Mouse (Mus musculus) stomach, postnatal 0 days (tissue): ENCODE results near the gene Prkca. TPM values are rescaled to one million over a fixed set of nuclear protein-coding genes. Genes with fewer than 3 reads are reported as not detected.

Experiments used
- ATAC-seq: fragments of 200-750 bp; cut with Nextera tagmentation; 2 replicates; pipeline ENCODE4 v1.8.0; 2017; ENCODE audit not compliant: low FRiP score, low TSS enrichment
- DNase-seq: peaks from one replicate; pipeline ENCODE4 v3.0.0-alpha.2; 2016; ENCODE audit warnings: low spot score
- H3K27ac ChIP-seq: fragments of 300-500 bp; sonication (generic); replicated peaks from 2 replicates; pipeline ENCODE4 v1.5.1; 2014; ENCODE audit warnings: mild to moderate bottlenecking, control low read depth
- H3K27me3 ChIP-seq: fragments of 300-500 bp; sonication (generic); 2 replicates; pipeline ENCODE4 v1.6.1; 2014; ENCODE audit warnings: low read length; ENCODE audit not compliant: control insufficient read depth, insufficient read depth
- H3K36me3 ChIP-seq: fragments of 300-500 bp; sonication (generic); 2 replicates; pipeline ENCODE4 v1.6.1; 2014; ENCODE audit warnings: low read length, mixed read lengths; ENCODE audit not compliant: control insufficient read depth, insufficient read depth
- H3K4me1 ChIP-seq: fragments of 300-500 bp; sonication (generic); replicated peaks from 2 replicates; pipeline ENCODE4 v1.6.1; 2014; ENCODE audit warnings: antibody characterized with exemption; ENCODE audit not compliant: control insufficient read depth, insufficient read depth
- H3K4me2 ChIP-seq: fragments of 300-500 bp; sonication (generic); replicated peaks from 2 replicates; pipeline ENCODE4 v1.6.1; 2014; ENCODE audit warnings: low read depth, mild to moderate bottlenecking, control low read depth, moderate library complexity
- H3K4me3 ChIP-seq: fragments of 300-500 bp; sonication (generic); 2 replicates; pipeline ENCODE4 v1.5.1; 2014; ENCODE audit warnings: low read depth, low read length, control low read depth
- H3K9ac ChIP-seq: fragments of 300-500 bp; sonication (generic); 2 replicates; pipeline ENCODE4 v1.6.1; 2014; ENCODE audit warnings: mild to moderate bottlenecking, low read length, control low read depth, mixed read lengths
- H3K9me3 ChIP-seq: fragments of 300-500 bp; sonication (generic); 2 replicates; pipeline ENCODE4 v1.6.1; 2016; ENCODE audit warnings: low read length; ENCODE audit not compliant: control insufficient read depth
- CTCF ChIP-seq: IDR thresholded peaks from 2 replicates; pipeline ENCODE4 v1.5.1; 2016; ENCODE audit warnings: antibody characterized with exemption, low read depth, mild to moderate bottlenecking, moderate library complexity
- EP300 ChIP-seq: optimal IDR thresholded peaks from 2 replicates; pipeline ENCODE3; 2016; ENCODE audit warnings: antibody characterized with exemption
- WGBS: fragments of 180-500 bp; shearing (Covaris S2); extraction: QIAGEN DNeasy Blood & Tissue Kit; methylation state at CpG from one replicate; pipeline ENCODE4 v1.1.7; 2014; 5-methylcytosine and 5-hydroxymethylcytosine counted together
- polyA plus RNA-seq: library from polyadenylated mRNA; unstranded; fragments of >200 nt; fragmentation: Nextera tagmentation; extraction: Ambion mirVana; gene quantifications from 2 replicates; pipeline ENCODE4 v1.2.1, GENCODE M21; 2015

Prkca gene
- polyA plus RNA-seq, 1 experiment from 2014 or later: 3.7 TPM

GRCm38 (mm10) chr11:108057138-108057537, 286.6 kb downstream of the Prkca start:
- no peaks in the 10 kb centered on the region for H3K36me3 ChIP-seq
- WGBS: 84% methylated on average over 6 of the region's 6 CpGs

GRCm38 (mm10) chr11:108054647-108055046, 289.1 kb downstream of the Prkca start:
- Histone ChIP-seq H3K9me3 (no peaks in the 10 kb centered on the region), H3K4me3 (no peak overlapping the region), H3K4me1 (no peaks in the 10 kb centered on the region), H3K27ac (no peak overlapping the region), H3K27me3 (no peaks in the 10 kb centered on the region), H3K9ac (no peak overlapping the region), H3K36me3 (no peaks in the 10 kb centered on the region), H3K4me2 (no peak overlapping the region)
- 71% methylated on average over 3 of the region's 3 CpGs for WGBS
- TF ChIP-seq CTCF: no peak
- no peak for TF ChIP-seq EP300
- no peak for DNase-seq
- ATAC-seq: no peak

More at GRCm38 (mm10) chr11:108057138-108057537, 286.6 kb downstream of the Prkca start:
- ATAC-seq (no peak), DNase-seq (no peak)
- H3K4me2 ChIP-seq: no peak overlapping the region
- H3K27me3 ChIP-seq: no peaks in the 10 kb centered on the region
- H3K9ac ChIP-seq: no peak overlapping the region
- TF ChIP-seq CTCF (no peak), EP300 (no peak)
- H3K4me1 ChIP-seq: no peaks in the 10 kb centered on the region
- no peaks in the 10 kb centered on the region for H3K9me3 ChIP-seq
- H3K4me3 ChIP-seq: no peak overlapping the region
- H3K27ac ChIP-seq: no peak overlapping the region

DNA sequence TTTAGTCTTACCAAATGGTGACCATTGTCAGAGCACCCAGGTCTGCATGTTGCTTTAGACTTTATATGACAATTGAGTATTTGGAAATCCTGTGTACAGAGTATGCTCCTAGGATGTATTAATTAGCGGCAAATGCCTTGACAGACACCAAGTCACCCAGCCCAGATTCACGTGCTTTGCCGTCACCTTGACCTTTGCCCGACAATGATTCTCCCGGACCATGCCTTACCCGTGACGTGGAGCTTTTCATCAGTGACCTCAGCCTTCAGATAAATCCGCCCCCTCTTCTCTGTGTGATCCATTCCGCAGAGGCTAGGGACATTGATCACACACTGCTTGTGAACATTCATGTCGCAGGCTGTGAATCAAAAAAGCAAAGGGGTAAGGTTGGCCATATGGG, 290.0 kb downstream of the Prkca start:
- H3K9me3 ChIP-seq: no peaks in the 10 kb centered on the region
- no peak overlapping the region for H3K9ac ChIP-seq
- DNase-seq: no peak
- H3K36me3 ChIP-seq: no peaks in the 10 kb centered on the region
- 85% methylated on average over 10 of the region's 10 CpGs for WGBS
- H3K4me1 ChIP-seq: no peaks in the 10 kb centered on the region
- H3K4me3 ChIP-seq: no peak overlapping the region
- H3K27me3 ChIP-seq: no peaks in the 10 kb centered on the region
- H3K4me2 ChIP-seq: no peak overlapping the region
- no peak for TF ChIP-seq EP300
- no peak for TF ChIP-seq CTCF
- no peak overlapping the region for H3K27ac ChIP-seq
- no peak for ATAC-seq

- Histone ChIP-seq H3K4me2 (no peak overlapping the region), H3K9ac (no peak overlapping the region), H3K27me3 (no peaks in the 10 kb centered on the region), H3K36me3 (no peaks in the 10 kb centered on the region; the same call in 1 of the 2 replicates), H3K4me1 (no peaks in the 10 kb centered on the region), H3K9me3 (no peaks in the 10 kb centered on the region), H3K27ac (no peak overlapping the region), H3K4me3 (no peak overlapping the region)
- DNase-seq (no peak), ATAC-seq (no peak)
- WGBS: 76% methylated on average over 7 of the region's 7 CpGs
- no peak for TF ChIP-seq CTCF
- TF ChIP-seq EP300: no peak
Measured at GRCm38 (mm10) chr11:108041669-108042068, 302.1 kb downstream of the Prkca start.

DNA sequence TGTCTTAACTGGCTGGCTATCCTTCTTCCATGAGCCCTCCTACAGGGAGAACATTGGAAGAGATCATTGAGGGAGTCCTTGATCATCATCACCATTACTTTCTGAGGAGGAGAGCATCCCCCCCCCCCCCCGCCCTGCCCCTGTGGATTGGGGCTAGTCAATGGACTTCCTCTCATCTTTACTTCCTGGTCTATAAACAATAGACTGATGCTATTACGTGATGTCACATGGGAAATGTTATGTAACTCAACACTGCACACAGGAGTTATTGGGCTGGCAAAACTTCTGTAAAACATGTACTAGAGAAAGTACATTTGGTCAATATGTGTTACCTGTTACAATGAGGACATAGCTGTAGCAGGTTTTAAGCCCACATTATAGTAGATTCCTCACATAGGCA, 302.9 kb downstream of the Prkca start:
- Histone ChIP-seq H3K4me3 (no peak overlapping the region), H3K9ac (no peak overlapping the region), H3K36me3 (no peaks in the 10 kb centered on the region; the same call in 1 of the 2 replicates), H3K27ac (no peak overlapping the region), H3K4me2 (no peak overlapping the region), H3K27me3 (no peaks in the 10 kb centered on the region), H3K4me1 (no peaks in the 10 kb centered on the region), H3K9me3 (no peaks in the 10 kb centered on the region)
- no peak for ATAC-seq
- no peak for TF ChIP-seq EP300
- no peak for TF ChIP-seq CTCF
- WGBS: 83% methylated on average over 2 of the region's 2 CpGs
- DNase-seq: no peak

DNA sequence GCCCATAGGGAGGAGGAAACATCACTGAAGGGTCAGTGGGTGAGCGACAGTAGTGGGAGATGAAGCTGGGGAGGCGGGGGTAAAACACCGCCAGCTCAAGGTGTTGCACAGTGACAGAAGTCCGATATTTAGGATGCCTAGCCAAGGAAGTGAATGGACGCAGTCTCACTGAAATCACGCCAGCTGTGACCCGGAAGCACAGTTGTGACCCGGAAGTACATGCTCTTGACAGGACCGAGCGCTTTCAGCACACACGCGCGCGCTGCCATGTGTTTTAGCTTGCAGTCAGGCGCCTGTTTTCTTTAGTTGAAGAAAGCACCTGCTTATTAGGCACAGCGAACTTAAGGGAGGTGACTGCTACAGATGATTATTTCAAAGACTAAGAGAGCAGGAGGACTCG, 304.0 kb downstream of the Prkca start:
- no peak for DNase-seq
- 88% methylated on average over 17 of the region's 17 CpGs for WGBS
- TF ChIP-seq CTCF (no peak), EP300 (no peak)

More for the DNA sequence above, 304.0 kb downstream of the Prkca start:
- no peaks in the 10 kb centered on the region for H3K36me3 ChIP-seq
- no peak overlapping the region for H3K9ac ChIP-seq
- H3K27ac ChIP-seq: no peak overlapping the region
- no peak for ATAC-seq
- H3K4me3 ChIP-seq: no peak overlapping the region
- no peak overlapping the region for H3K4me2 ChIP-seq
- H3K9me3 ChIP-seq: no peaks in the 10 kb centered on the region
- H3K27me3 ChIP-seq: no peaks in the 10 kb centered on the region
- no peaks in the 10 kb centered on the region for H3K4me1 ChIP-seq
